Mouse (Mus musculus) mesoderm, embryonic 11.5 days (tissue): ENCODE measurements around the gene Olfr1212.

Source experiments
- DNase-seq: peaks from one replicate; pipeline ENCODE4 v3.0.0-alpha.2; 2012; ENCODE audit warnings: low read depth, low spot score

Gene Olfr1212

GRCm38 (mm10) chr2:88953669-88954068, at the start of gene Olfr1212:
Gene Olfr1212 (plus strand): TSS chr2:88953969.
- no peak for DNase-seq

GRCm38 (mm10) chr2:88915057-88915456, 38.7 kb upstream of the Olfr1212 start, which contains the start of gene Olfr1209:
Gene Olfr1209 (minus strand): TSS chr2:88915157.
- DNase-seq, result no peak

- DNase-seq, result no peak
Measured at GRCm38 (mm10) chr2:88938011-88938410, 15.8 kb upstream of the Olfr1212 start, which contains the start of gene Olfr1211. Gene Olfr1211 (minus strand): TSS chr2:88938111.

GRCm38 (mm10) chr2:88980181-88980580, 26.4 kb downstream of the Olfr1212 start, which contains the start of gene Gm13762:
Gene Gm13762 (minus strand): TSS chr2:88980281.
- no peak for DNase-seq

- DNase-seq, result no peak
Measured at GRCm38 (mm10) chr2:88992553-88992952, 38.8 kb downstream of the Olfr1212 start, which contains the start of gene Olfr1214. Gene Olfr1214 (minus strand): TSS chr2:88992653.

GRCm38 (mm10) chr2:89006873-89007272, 53.1 kb downstream of the Olfr1212 start, which contains the start of gene Olfr1215:
Gene Olfr1215 (minus strand): TSS chr2:89006973.
- no peak for DNase-seq
